Mouse (Mus musculus) layer of hippocampus, postnatal 36 days (tissue): ENCODE measurements around the gene Ruvbl1. TPM values are rescaled to one million over a fixed set of nuclear protein-coding genes. Genes with fewer than 3 reads are reported as not detected.

Experiments
- DNase-seq, 2 experiments: peaks; one replicate each; pipeline ENCODE4 v3.0.0; 2022
- total RNA-seq, 2 experiments: library from RNA; stranded (reverse); gene quantifications; 2 replicates each; pipeline ENCODE4 v1.2.3; 2021

Ruvbl1 gene
- 10 to 100 TPM; 39.2 to 40.6 TPM for total RNA-seq

DNA sequence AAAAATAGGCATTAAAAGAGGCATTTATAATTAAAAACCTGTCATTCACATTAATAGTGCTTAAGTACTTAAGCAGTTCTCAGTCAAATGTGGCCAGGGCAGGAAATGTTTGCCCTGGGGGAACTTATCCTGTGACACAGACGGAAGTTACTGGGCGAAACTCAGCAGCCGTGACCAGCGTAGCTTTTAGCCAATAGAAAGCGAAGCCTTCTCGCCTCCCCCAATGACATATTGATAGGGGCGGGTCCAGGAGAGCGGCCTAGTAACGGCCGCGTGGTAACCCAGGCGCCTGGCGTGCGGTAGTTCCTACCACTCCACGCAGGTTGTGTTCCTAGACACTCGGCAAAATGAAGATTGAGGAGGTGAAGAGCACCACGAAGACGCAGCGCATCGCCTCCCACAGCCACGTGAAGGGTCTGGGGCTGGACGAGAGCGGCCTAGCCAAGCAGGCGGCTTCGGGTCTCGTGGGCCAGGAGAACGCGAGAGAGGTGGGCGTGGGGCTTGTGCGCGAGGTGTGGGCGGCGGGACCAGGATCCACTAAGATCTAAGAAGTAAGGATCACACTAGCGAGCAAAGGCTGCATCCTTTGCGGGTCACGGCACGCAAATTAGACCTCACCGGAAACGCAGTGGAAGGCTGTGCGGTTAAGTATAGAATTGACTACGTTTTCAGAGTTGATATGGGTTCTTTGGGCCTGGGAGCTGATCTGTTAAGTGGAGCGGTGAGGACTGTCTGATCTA, at the start of gene Ruvbl1:
Gene Ruvbl1, plus strand, starts transcription at position 229 of the 740 bp plus-strand sequence.
- DNase-seq = peak; percentile 89

DNA sequence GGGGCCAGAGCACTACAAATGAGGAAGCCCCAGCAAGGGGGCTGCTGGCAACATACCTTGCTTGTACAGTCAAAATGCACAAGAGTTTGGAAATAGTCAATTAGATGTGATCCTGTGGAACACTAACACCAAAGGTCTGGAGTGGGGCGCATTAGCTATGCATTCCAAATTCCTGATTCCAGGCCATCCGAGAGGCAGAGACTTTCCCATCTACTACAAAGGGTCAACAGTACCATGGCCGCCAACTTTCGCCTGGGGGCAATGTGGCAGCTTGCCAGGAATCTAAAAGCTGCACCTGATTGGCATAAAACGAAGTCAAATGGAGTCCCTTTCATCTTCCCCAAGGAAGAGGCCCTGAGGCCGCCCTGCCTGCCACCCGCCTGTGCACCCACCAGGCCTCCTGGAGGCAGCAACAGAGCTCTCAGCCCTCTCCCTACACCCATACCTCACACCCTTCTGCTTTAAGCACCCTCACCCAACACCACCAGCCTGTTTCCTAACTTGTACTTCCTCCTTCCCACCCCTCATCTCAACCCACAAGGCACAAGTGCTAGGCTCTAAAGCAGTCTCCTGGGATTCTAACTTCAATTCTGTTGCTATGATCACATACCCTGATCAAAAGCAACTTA, 49.0 kb upstream of the Ruvbl1 start:
- DNase-seq = no peak

DNA sequence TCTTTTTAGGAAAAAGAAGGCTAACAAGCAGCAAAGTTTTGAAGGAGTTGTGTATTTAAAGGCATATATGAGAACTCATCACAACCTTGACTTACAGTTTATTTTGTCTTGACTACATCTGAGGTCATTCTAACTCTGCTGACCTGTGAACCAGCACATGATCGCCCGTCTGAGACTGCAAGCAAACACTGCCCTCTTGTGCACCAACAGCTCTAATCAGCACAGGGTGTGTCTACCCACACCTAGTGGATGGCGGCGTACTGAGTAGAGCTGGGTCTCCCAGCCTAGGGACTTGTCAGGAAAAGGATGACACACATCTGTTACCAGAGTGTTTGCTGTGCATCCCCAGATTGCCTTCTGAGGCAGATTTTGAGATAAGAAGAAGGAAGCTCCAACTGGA, 34.0 kb upstream of the Ruvbl1 start:
- DNase-seq = no peak

- no peak for DNase-seq
Observed at GRCm38 (mm10) chr6:88435609-88436008, 29.6 kb upstream of the Ruvbl1 start.

DNA sequence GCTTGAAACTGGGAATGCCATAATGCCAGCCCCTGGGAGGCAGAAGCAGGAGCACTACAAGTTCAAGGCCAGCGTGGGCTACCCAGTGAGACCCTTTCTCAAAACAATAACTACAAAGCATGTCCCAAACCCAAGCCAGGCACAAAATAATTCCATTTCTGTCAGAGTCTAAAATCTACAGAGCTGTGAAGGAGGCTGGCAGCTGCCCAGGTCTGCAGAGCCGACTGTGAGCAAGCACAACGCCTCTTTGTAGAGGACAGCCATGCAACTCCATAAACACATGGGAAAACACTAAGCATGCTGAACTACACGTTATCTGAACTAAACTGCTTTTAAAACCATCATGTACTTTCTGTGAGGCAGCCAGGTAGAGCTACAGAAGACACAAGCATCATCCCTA, 26.2 kb upstream of the Ruvbl1 start:
- DNase-seq = peak; percentile 16 to 41

DNA sequence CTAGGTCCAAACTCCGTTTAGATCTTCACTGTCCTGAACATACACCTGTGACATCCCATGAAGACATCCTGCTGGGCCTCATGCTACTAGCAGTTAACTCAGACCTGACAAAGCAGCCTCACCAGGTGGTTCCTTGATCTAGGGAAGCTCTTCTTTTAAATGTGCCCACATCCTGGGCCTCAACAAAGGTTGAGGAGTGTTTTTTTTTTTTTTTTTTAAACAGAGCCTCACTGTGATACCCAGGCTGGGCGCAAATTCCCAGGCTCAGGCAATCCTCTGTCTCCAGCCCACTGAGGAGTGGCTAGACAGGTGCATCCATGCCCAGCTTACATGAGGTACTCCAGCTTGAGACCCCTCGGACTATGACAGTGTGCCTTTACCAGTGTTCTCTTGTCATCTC, 22.7 kb upstream of the Ruvbl1 start:
- no peak for DNase-seq

DNA sequence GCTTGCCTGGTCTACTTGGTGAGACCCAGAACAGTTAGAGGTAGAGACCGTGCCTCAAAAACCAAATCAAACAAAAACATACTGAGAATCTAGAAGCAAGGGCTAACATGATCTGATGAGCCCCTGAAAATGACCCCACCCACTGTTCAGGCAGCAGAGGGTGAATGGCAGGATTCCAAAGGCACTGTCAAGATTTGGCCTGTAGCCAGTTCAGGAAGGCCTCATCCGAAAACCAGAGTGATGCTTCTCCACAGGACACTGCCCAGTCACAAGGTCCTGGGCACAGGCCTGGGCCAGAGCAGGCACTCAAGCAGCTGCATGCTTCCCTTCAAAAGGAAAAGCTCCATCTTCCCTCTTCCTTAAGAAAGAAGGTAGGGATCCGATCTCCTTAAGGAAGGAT, 21.8 kb upstream of the Ruvbl1 start:
- DNase-seq = no peak

DNA sequence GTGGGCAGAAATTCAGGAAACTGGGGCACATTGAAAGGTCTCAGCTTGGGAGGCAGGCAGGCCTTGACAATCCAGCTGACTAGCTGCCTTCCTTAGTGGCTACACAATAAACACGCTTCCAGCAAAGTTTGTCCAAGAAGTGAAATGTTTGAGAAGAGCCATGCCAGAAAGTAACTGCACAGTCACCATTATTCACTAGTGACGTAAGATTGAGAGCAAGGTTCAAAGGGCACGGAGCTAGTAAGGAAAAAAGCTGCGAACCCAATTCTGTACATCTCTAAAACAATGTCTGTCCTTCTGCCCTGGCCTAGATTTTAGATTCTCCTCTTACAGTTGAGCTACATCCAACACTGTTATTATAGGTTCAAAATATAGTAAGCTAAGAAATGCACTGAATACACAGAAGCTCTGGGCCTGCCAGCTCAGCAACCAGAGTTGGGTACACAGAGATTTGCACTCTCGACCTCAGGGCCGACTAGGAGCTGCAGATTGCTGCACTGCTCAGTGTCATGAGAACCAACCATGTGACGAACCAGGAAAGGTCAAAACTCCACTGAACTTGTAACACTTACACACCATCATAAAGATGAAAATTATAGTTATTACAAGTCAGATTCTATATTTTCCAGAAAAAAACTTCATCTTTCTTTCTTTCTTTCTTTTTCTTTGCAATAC, 21.0 kb upstream of the Ruvbl1 start:
- DNase-seq = no peak

- no peak for DNase-seq
Observed at GRCm38 (mm10) chr6:88445661-88446060, 19.5 kb upstream of the Ruvbl1 start.

DNA sequence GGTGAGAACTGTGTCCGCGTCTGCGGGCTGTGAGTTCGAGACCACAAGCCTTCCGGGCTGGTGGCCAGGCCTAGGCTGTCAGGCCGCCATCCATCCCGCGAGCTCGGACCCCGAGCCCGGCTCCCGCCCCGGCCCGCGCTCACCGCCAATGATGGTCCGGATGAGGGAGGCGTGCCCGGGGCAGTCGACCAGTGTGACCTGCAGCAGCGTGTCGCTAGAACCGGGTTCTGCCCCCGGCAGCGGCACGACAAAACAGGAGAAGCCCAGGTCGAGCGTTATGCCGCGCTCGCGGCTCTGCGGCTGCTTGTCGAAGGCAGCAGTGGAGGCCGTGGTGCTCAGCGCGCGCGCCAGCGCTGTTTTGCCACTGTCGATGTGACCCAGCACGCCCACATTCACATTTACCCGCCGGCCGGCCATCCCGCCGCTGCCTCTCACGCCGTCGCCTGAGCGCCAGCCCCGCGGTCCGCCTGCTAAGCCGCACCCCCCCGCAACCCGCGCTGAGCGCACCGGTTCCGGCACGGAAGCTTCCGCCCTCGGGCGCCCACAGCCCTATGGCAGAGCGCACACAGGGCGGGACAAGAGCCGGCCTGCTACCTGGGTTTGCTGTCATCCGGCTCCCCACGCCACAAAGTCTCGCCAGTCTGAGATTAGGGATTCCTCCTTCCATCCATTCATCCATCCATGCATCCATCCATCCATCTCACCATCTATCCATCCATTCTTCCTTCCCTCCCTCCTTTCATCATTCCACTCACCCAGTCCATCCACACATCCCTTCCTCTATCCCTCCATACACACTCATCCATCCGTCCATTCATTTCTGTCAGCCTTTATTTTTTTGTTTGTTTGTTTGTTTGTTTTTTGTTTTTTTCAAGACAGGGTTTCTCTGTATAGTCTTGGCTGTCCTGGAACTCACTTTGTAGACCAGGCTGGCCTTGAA, 18.9 kb upstream of the Ruvbl1 start, which contains the start of gene Eefsec:
Gene Eefsec, minus strand, starts transcription at position 477 of the 940 bp plus-strand sequence.
- DNase-seq = peak; percentile 79 to 81

DNA sequence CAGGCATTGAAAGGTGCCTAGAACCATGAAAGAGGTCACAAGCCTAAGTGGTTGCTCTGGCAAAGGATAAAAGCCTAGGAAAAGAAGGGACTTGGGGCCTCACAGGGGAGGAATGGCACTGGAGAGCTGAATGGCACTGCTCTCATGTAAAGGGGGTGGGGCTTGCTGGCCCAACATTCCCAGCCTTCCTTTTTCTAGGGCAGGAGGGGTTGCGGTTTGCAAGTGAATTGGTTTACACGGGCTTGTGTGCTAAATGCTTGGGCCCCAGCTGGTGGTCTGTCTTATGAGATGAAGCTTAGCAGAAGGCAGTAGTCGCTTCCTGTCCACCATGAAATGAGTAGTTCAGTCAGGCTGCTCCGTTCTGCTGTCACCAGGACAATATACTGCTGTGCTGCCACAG, 17.8 kb upstream of the Ruvbl1 start:
- DNase-seq = no peak

GRCm38 (mm10) chr6:88454545-88454944, 10.7 kb upstream of the Ruvbl1 start:
- DNase-seq = no peak

DNA sequence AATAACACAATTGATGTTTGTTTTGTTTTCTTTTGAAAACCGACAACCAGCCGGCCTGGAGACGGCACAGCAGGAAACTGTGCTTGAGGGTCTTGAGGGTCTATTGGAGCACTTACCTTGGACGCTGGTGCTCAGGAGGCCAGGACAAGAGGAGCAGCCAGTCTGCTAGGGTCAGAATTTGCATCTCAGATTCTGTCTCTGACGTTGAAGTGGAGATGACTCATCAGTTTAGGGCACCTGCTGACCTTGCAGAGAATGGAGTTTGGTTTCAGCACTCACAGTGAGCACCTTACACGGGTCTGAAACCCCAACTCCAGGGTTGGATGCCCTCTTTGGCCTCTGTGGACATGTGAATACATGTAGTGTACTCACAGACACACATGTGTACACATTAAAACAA, 4.7 kb downstream of the Ruvbl1 start:
- DNase-seq = no peak

DNA sequence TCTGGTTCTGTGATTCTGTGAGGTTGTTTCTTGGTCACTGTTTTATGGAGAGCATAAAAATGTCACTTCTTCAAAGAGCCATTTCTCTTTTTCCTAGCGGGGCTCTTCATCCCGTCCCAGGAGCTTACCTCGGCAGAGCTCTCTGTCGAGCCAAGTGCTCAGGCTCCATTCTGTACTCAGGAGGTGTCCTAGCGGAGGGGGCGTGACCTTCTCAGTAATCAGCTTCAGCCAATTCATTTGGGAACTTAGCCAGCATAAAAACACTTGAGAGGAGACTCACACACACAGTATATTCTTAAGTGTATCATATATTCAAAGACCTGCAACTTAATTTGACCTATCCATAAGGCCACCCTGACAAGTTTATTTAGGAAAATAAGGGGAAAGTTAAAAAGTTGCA, 15.2 kb downstream of the Ruvbl1 start:
- no peak for DNase-seq

GRCm38 (mm10) chr6:88483111-88483510, 17.9 kb downstream of the Ruvbl1 start:
- no peak for DNase-seq

DNA sequence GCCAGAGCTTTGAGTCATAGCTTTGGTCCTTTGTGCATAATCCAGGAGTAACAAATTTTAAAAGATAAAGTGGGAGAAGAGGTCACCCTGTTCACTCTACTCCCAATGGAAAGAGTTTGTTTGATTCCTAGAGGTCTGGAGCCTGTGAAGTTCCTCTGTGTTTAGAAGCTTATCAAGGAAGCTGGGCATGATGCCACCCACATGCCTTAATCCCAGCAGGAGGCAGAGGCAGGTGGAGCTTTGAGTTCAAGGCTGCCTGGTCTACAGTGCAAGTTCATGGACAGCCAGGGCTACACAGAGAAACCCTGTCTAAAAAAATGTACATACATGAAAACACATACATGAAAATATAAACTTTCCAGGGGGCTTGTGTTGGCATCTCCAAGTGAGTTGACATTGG, 18.7 kb downstream of the Ruvbl1 start:
- no peak for DNase-seq

- DNase-seq = no peak
Observed at GRCm38 (mm10) chr6:88485378-88485777, 20.2 kb downstream of the Ruvbl1 start.

DNA sequence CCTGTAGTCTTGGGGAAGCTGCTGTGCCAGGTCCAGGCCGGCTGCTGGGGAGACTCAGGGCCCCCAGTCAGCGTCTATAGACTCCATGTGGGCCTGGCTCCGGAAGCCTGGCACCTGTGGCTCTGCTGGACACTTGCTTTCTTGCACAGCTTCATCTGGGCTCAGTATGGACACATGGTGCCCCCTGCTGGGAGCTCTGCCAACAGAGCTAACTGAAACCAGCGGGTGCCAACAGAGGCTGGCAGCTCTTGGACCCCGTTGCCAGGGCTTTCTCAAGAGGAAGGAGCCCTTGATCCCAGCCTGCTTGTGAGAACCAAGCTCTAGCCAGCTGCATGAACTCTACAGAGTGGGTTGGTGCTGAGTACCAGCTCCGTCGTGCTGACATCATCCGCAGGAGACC, 21.7 kb downstream of the Ruvbl1 start:
- peak; percentile 56 to 72 for DNase-seq

DNA sequence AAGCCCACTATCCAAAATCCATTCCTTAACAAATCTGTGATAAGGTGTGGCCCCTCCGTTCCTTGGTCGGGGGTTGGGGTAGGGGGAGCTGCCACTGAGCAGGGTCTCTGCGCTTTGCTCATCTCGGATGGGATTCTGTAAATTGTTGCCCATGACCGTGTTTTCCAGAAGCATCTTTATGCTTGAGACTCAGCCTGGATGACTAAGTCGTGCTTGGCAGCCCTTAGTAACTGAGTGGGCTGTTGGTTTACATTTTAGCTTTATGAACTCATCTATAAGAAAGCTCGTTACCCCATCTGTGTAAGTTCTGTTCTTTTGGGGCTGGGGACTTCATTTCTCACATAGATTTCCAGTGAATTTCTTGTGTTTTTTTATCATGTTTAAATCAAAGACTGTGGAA, 23.8 kb downstream of the Ruvbl1 start:
- DNase-seq = no peak

- no peak for DNase-seq
Observed at GRCm38 (mm10) chr6:88489834-88490233, 24.6 kb downstream of the Ruvbl1 start.

GRCm38 (mm10) chr6:88490629-88491354, 25.6 kb downstream of the Ruvbl1 start:
- DNase-seq = peak; percentile 58 to 68

GRCm38 (mm10) chr6:88493712-88494111, 28.5 kb downstream of the Ruvbl1 start:
- no peak for DNase-seq
